Mouse (Mus musculus) cortical plate, adult 2 months (tissue): ENCODE measurements around the gene Allc.

ENCODE experiments used
- CTCF ChIP-seq: fragments of 200-500 bp; IDR thresholded peaks from 2 replicates; pipeline ENCODE4 v1.5.1; 2011; ENCODE audit warnings: mild to moderate bottlenecking, control low read depth, low read length; ENCODE audit not compliant: insufficient read depth; ENCODE audit errors: extremely low read depth
- POLR2A ChIP-seq: fragments of 200-500 bp; IDR thresholded peaks from 2 replicates; pipeline ENCODE4 v1.6.1; 2011; ENCODE audit warnings: mild to moderate bottlenecking, low read length, control low read depth; ENCODE audit not compliant: insufficient read depth; ENCODE audit errors: extremely low read depth

- TF ChIP-seq CTCF (no peak), POLR2A (no peak)
These were observed 46.1 kb upstream of the Allc start for GRCm38 (mm10) chr12:28628436-28628835.
